Mouse (Mus musculus): ENCODE results near the gene Pappa2.

- TF ChIP-seq EP300 (IDR thresholded peaks at IDR 0.05; ENCODE audit: low read depth) (no peak), CTCF (IDR thresholded peaks at IDR 0.05; ENCODE audit: low read depth) (no peak)
Observed at GRCm38 (mm10) chr1:158871401-158871800, 108.9 kb downstream of the Pappa2 start.

Data from liver, embryonic 14.5 days (tissue).